Mouse (Mus musculus): Measurements from ENCODE around the gene Psme2b. TPM values are rescaled to one million over a fixed set of nuclear protein-coding genes. Genes with fewer than 3 reads are reported as not detected.
"Not testable (repeated sequence)": the region's sequence is repeated elsewhere in the genome, so short reads cannot be mapped to it uniquely, and the experiment has no call there.

The Psme2b gene
- polyA plus RNA-seq (2014; fragmentation: Nextera tagmentation; extraction: Ambion mirVana) = 2.0 and 2.1 TPM in 2 replicates

- H3K9ac ChIP-seq; H3K36me3 ChIP-seq (replicated peaks; ENCODE audit: control insufficient read depth, insufficient read depth); H3K4me2 ChIP-seq (replicated peaks); H3K9me3 ChIP-seq (ENCODE audit: control insufficient read depth, low read length); H3K27me3 ChIP-seq (ENCODE audit: control insufficient read depth, insufficient read depth, low read length); H3K27ac ChIP-seq; ATAC-seq (ENCODE audit: low FRiP score); H3K4me3 ChIP-seq (replicated peaks; ENCODE audit: low read length); DNase-seq (ENCODE audit: low spot score); H3K4me1 ChIP-seq (replicated peaks; ENCODE audit: control insufficient read depth, insufficient read depth, low read length): not testable (repeated sequence)
- 93% methylated on average over 6 of the region's 6 CpGs for WGBS
Observed at GRCm38 (mm10) chr11:48946090-48946489, at the start of gene Psme2b. Gene Psme2b, minus strand, starts transcription at chr11:48946190.

DNA sequence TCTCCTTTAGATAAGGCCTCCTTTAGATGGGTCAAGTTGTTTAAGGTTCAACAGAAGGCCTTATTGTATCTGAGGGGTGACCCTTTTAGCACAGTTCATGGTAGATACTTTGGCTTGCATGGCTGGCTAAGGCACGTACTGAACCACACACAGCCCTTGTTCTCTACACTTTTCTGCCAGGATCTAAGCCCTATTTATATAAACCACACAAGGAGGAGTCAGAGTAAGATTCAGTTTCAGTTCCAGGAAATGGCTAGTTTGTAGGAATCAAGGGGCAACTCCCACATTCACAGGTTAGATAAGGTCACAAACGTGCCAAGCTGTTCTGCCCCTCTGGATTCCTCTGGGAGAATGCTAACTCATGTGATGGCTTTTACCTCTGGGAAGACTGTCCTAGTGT, 48.0 kb upstream of the Psme2b start, which contains the start of gene Tgtp1:
Tgtp1 (minus strand) TSS at position 155 of the 400 bp plus-strand sequence.
- H3K4me3 ChIP-seq (replicated peaks; ENCODE audit: low read length); H3K9ac ChIP-seq; H3K4me1 ChIP-seq (replicated peaks; ENCODE audit: control insufficient read depth, insufficient read depth, low read length); H3K27me3 ChIP-seq (ENCODE audit: control insufficient read depth, insufficient read depth, low read length); H3K36me3 ChIP-seq (replicated peaks; ENCODE audit: control insufficient read depth, insufficient read depth); H3K4me2 ChIP-seq (replicated peaks); H3K27ac ChIP-seq; ATAC-seq (ENCODE audit: low FRiP score); DNase-seq (ENCODE audit: low spot score); H3K9me3 ChIP-seq (ENCODE audit: control insufficient read depth, low read length): not testable (repeated sequence)
- WGBS = 78% methylated on average over 2 of the region's 2 CpGs

DNA sequence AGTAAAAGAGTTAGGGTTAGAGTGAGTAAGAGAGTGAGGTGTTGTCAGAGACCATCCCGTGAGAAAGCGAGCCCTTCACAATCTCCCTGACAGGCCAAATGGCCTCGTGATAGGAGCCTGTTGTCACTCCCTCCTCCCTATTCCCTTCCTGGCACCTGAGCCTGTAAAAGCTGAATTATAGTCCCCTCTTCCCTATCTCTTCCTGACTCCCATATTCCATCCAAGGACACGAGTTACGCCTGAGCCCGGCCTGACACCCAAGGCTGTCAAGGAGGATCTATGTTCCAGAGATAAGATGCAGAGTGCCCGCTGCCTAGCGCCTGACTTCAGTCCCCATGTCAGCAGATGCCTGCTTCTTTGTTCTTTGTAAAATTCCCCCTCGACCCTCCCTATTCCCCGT, 47.3 kb upstream of the Psme2b start:
- not testable (repeated sequence) for H3K27me3 ChIP-seq (ENCODE audit: control insufficient read depth, insufficient read depth, low read length); H3K27ac ChIP-seq; H3K9me3 ChIP-seq (ENCODE audit: control insufficient read depth, low read length); DNase-seq (ENCODE audit: low spot score); ATAC-seq (ENCODE audit: low FRiP score); H3K4me2 ChIP-seq (replicated peaks); H3K4me3 ChIP-seq (replicated peaks; ENCODE audit: low read length); H3K9ac ChIP-seq; H3K4me1 ChIP-seq (replicated peaks; ENCODE audit: control insufficient read depth, insufficient read depth, low read length); H3K36me3 ChIP-seq (replicated peaks; ENCODE audit: control insufficient read depth, insufficient read depth)
- 50% methylated on average over 10 of the region's 10 CpGs for WGBS

GRCm38 (mm10) chr11:48991740-48992520, 45.9 kb upstream of the Psme2b start, which contains the start of gene Gm12185:
Gene Gm12185, minus strand, starts transcription at chr11:48992226.
- not testable (repeated sequence) for H3K9ac ChIP-seq; H3K36me3 ChIP-seq (replicated peaks; ENCODE audit: control insufficient read depth, insufficient read depth); ATAC-seq (ENCODE audit: low FRiP score); H3K4me3 ChIP-seq (replicated peaks; ENCODE audit: low read length); H3K9me3 ChIP-seq (ENCODE audit: control insufficient read depth, low read length); DNase-seq (ENCODE audit: low spot score); H3K4me1 ChIP-seq (replicated peaks; ENCODE audit: control insufficient read depth, insufficient read depth, low read length); H3K27me3 ChIP-seq (ENCODE audit: control insufficient read depth, insufficient read depth, low read length); H3K27ac ChIP-seq; H3K4me2 ChIP-seq (replicated peaks)
- WGBS = 61% methylated on average over 4 of the region's 4 CpGs

- not testable (repeated sequence) for H3K9me3 ChIP-seq (ENCODE audit: control insufficient read depth, low read length); H3K36me3 ChIP-seq (replicated peaks; ENCODE audit: control insufficient read depth, insufficient read depth); H3K27me3 ChIP-seq (ENCODE audit: control insufficient read depth, insufficient read depth, low read length); DNase-seq (ENCODE audit: low spot score); H3K27ac ChIP-seq; H3K4me2 ChIP-seq (replicated peaks); H3K9ac ChIP-seq; H3K4me1 ChIP-seq (replicated peaks; ENCODE audit: control insufficient read depth, insufficient read depth, low read length); H3K4me3 ChIP-seq (replicated peaks; ENCODE audit: low read length); ATAC-seq (ENCODE audit: low FRiP score)
- 92% methylated on average over 1 of the region's 2 CpGs for WGBS
Observed at GRCm38 (mm10) chr11:48989981-48990380, 44.0 kb upstream of the Psme2b start.

- not testable (repeated sequence) for H3K27me3 ChIP-seq (ENCODE audit: control insufficient read depth, insufficient read depth, low read length); DNase-seq (ENCODE audit: low spot score); H3K4me3 ChIP-seq (replicated peaks; ENCODE audit: low read length); H3K9me3 ChIP-seq (ENCODE audit: control insufficient read depth, low read length); ATAC-seq (ENCODE audit: low FRiP score); H3K27ac ChIP-seq; H3K4me2 ChIP-seq (replicated peaks); H3K4me1 ChIP-seq (replicated peaks; ENCODE audit: control insufficient read depth, insufficient read depth, low read length); H3K36me3 ChIP-seq (replicated peaks; ENCODE audit: control insufficient read depth, insufficient read depth); H3K9ac ChIP-seq
- 74% methylated on average over 2 of the region's 3 CpGs for WGBS
Observed at GRCm38 (mm10) chr11:48988219-48988618, 42.2 kb upstream of the Psme2b start.

DNA sequence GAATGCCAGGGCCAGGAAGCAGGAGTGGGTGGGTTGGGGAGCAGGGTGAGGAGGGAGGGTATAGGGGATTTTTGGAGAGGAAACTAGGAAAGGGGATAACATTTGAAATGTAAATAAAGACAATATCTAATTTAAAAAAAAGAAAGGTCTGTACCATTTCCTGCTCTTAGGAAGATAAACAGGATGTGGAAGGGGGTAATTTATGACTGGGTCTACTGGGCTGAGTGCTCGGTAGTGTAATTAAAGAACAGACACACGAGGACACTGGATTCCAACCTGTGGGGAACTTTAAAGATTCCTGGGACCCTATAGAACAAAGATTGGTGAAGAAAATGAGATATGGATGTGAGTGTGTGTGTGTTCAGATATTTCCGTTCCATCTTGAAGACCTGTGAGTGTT, 36.9 kb upstream of the Psme2b start:
- H3K9ac ChIP-seq; H3K36me3 ChIP-seq (replicated peaks; ENCODE audit: control insufficient read depth, insufficient read depth); H3K27ac ChIP-seq; H3K27me3 ChIP-seq (ENCODE audit: control insufficient read depth, insufficient read depth, low read length); ATAC-seq (ENCODE audit: low FRiP score); DNase-seq (ENCODE audit: low spot score); H3K4me1 ChIP-seq (replicated peaks; ENCODE audit: control insufficient read depth, insufficient read depth, low read length); H3K4me3 ChIP-seq (replicated peaks; ENCODE audit: low read length); H3K9me3 ChIP-seq (ENCODE audit: control insufficient read depth, low read length); H3K4me2 ChIP-seq (replicated peaks): not testable (repeated sequence)
- WGBS = no CpG with 5 or more reads among the region's 3 CpGs

DNA sequence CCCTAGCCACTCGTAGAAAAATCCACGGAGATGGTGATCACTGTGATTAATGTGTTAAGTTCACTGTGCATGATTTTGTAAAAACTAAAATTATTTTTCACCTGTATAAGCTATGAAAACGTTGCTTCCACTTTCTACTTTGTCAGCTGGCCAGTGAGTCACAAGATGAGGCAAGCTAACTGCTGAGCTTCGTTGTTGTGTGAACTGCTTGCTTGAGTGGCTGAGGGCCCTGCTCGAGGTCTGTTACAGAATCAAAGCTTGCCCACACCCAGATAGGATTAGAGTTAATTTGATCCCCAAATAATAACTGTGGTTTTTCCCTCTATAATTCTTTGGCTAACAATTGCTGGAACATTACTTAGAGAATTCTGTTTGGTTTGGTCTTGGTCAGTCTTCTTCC, 34.1 kb upstream of the Psme2b start:
- not testable (repeated sequence) for ATAC-seq (ENCODE audit: low FRiP score); DNase-seq (ENCODE audit: low spot score); H3K27me3 ChIP-seq (ENCODE audit: control insufficient read depth, insufficient read depth, low read length); H3K9me3 ChIP-seq (ENCODE audit: control insufficient read depth, low read length); H3K4me2 ChIP-seq (replicated peaks); H3K4me3 ChIP-seq (replicated peaks; ENCODE audit: low read length); H3K36me3 ChIP-seq (replicated peaks; ENCODE audit: control insufficient read depth, insufficient read depth); H3K27ac ChIP-seq; H3K9ac ChIP-seq; H3K4me1 ChIP-seq (replicated peaks; ENCODE audit: control insufficient read depth, insufficient read depth, low read length)
- WGBS = no CpG with 5 or more reads among the region's 5 CpGs

DNA sequence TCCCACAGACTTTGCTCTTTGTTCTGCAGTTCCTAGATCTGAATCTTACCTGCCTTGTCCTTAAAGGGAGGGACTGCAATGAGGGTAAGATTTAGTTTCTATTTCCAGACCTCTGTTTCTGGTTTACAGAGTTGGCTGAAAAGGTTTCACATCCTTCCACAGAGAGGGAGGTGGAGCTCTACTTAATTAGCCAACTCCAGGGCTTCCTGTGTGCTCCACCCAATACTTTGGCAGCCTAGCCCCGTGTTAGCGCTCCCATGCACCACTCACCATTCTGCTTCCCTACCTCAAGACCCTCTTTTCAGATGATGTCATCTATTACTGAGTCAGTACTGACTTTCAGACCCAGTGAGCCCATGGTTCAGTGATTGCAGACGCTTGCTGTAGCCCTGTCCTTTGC, 33.3 kb upstream of the Psme2b start, which contains the start of gene 9930111J21Rik1:
9930111J21Rik1 (minus strand) TSS at position 148 of the 400 bp plus-strand sequence.
- H3K4me3 ChIP-seq (replicated peaks; ENCODE audit: low read length); H3K9ac ChIP-seq; DNase-seq (ENCODE audit: low spot score); H3K27ac ChIP-seq; H3K4me2 ChIP-seq (replicated peaks); H3K9me3 ChIP-seq (ENCODE audit: control insufficient read depth, low read length); H3K36me3 ChIP-seq (replicated peaks; ENCODE audit: control insufficient read depth, insufficient read depth); ATAC-seq (ENCODE audit: low FRiP score); H3K4me1 ChIP-seq (replicated peaks; ENCODE audit: control insufficient read depth, insufficient read depth, low read length); H3K27me3 ChIP-seq (ENCODE audit: control insufficient read depth, insufficient read depth, low read length): not testable (repeated sequence)
- WGBS = no CpG with 5 or more reads among the region's 3 CpGs

Data from hindbrain, embryonic 14.5 days (tissue).